Mouse (Mus musculus) liver, adult 2 months (tissue): Measurements from ENCODE around the gene Tedc2. TPM values are rescaled to one million over a fixed set of nuclear protein-coding genes. Genes with fewer than 3 reads are reported as not detected.
A peak's percentile ranks its signal among the peaks of the same experiment; 100 is the strongest.

ENCODE experiments used
- DNase-seq: peaks from one replicate; pipeline ENCODE4 v3.0.0-alpha.2; 2011; ENCODE audit warnings: low read depth, low spot score; ENCODE audit errors: extremely low read depth
- H3K27ac ChIP-seq: fragments of 200-500 bp; replicated peaks from 2 replicates; pipeline ENCODE4 v1.5.1; 2012; ENCODE audit warnings: low read depth, mild to moderate bottlenecking, control low read depth, inconsistent platforms, low read length; ENCODE audit not compliant: insufficient read depth
- H3K27me3 ChIP-seq: fragments of 200-500 bp; 2 replicates; pipeline ENCODE4 v1.6.1; 2012; ENCODE audit warnings: mild to moderate bottlenecking, moderate library complexity, low read length, inconsistent platforms; ENCODE audit not compliant: control insufficient read depth, insufficient read depth
- H3K36me3 ChIP-seq: fragments of 200-500 bp; 2 replicates; pipeline ENCODE4 v1.6.1; 2012; ENCODE audit warnings: low read length, inconsistent platforms; ENCODE audit not compliant: control insufficient read depth, insufficient read depth
- H3K4me1 ChIP-seq: fragments of 200-500 bp; 2 replicates; pipeline ENCODE4 v1.6.1; 2011; ENCODE audit warnings: low read length; ENCODE audit not compliant: control insufficient read depth, insufficient read depth
- H3K4me3 ChIP-seq: fragments of 200-500 bp; 2 replicates; pipeline ENCODE4 v1.5.1; 2011; ENCODE audit warnings: low read depth, mild to moderate bottlenecking, control low read depth, low read length, moderate library complexity; ENCODE audit not compliant: insufficient read depth
- H3K79me2 ChIP-seq: fragments of 200-500 bp; 2 replicates; pipeline ENCODE4 v1.6.1; 2012; ENCODE audit warnings: inconsistent platforms, mild to moderate bottlenecking, low read length, moderate library complexity; ENCODE audit not compliant: control insufficient read depth, insufficient read depth
- H3K9ac ChIP-seq: fragments of 200-500 bp; 2 replicates; pipeline ENCODE4 v1.6.1; 2012; ENCODE audit warnings: low read depth, mild to moderate bottlenecking, control low read depth, inconsistent platforms, low read length
- CTCF ChIP-seq: fragments of 200-500 bp; IDR thresholded peaks from 2 replicates; pipeline ENCODE4 v1.5.1; 2011; ENCODE audit warnings: low read depth, low read length, control low read depth
- POLR2A ChIP-seq: fragments of 200-500 bp; IDR thresholded peaks from 2 replicates; pipeline ENCODE4 v1.6.1; 2011; ENCODE audit warnings: low read length, control low read depth; ENCODE audit not compliant: insufficient read depth; ENCODE audit errors: extremely low read depth
- WGBS: fragments of 180-500 bp; shearing (Covaris S2); methylation state at CpG from one replicate; pipeline ENCODE4 v1.1.7; 2018; 5-methylcytosine and 5-hydroxymethylcytosine counted together
- polyA plus RNA-seq: library from polyadenylated mRNA; depleted of rRNA; stranded (reverse); fragments of >200 nt; gene quantifications from 2 replicates; pipeline ENCODE4 v1.2.3, GENCODE M21; 2012
- total RNA-seq: library from RNA; depleted of rRNA; stranded (reverse); fragments of >200 nt; gene quantifications from 2 replicates; pipeline ENCODE4 v1.2.3, GENCODE M21; 2014

Tedc2 gene
- total and polyA plus RNA-seq, 2 experiments: 53.2 to 61.4 TPM

GRCm38 (mm10) chr17:24207768-24208640 lies 12.6 kb downstream of the Tedc2 start:
- DNase-seq: no peak
- 86% methylated on average over 34 of the region's 34 CpGs for WGBS
- Histone ChIP-seq H3K27me3 (no peaks in the 10 kb centered on the region), H3K36me3 (no peaks in the 10 kb centered on the region), H3K4me1 (peaks cover 46% of the 10 kb centered on the region), H3K4me3 (peak overlapping the region; percentile 70; the same call in 1 of the 2 replicates), H3K9ac (peak overlapping the region; percentile 83), H3K79me2 (peaks cover 16% of the 10 kb centered on the region; the same call in 1 of the 2 replicates), H3K27ac (peak overlapping the region; percentile 90)
- no peak for TF ChIP-seq CTCF
- 0 out of 2 replicates have a peak, but pooled peaks have one; percentile 0 for TF ChIP-seq POLR2A

GRCm38 (mm10) chr17:24206451-24207351 lies 13.9 kb downstream of the Tedc2 start:
- Histone ChIP-seq H3K9ac (peak overlapping the region; percentile 54), H3K4me3 (peak overlapping the region; percentile 24; the same call in 1 of the 2 replicates), H3K36me3 (no peaks in the 10 kb centered on the region), H3K27ac (no peak overlapping the region), H3K4me1 (peaks cover 44% of the 10 kb centered on the region), H3K79me2 (peaks cover 19% of the 10 kb centered on the region; the same call in 1 of the 2 replicates), H3K27me3 (no peaks in the 10 kb centered on the region)
- no peak for DNase-seq
- 31% methylated on average over 61 of the region's 62 CpGs for WGBS
- TF ChIP-seq POLR2A (no peak), CTCF (no peak)

- no peak for TF ChIP-seq CTCF
- TF ChIP-seq POLR2A: 0 out of 2 replicates have a peak, but pooled peaks have one; percentile 4
- Histone ChIP-seq H3K79me2 (peaks cover 19% of the 10 kb centered on the region; the same call in 1 of the 2 replicates), H3K36me3 (no peaks in the 10 kb centered on the region), H3K27ac (peak overlapping the region; percentile 17), H3K9ac (peak overlapping the region; percentile 95), H3K27me3 (no peaks in the 10 kb centered on the region), H3K4me1 (peaks cover 39% of the 10 kb centered on the region), H3K4me3 (peak overlapping the region; percentile 82; the same call in 1 of the 2 replicates)
- no peak for DNase-seq
- 13% methylated on average over 15 of the region's 15 CpGs for WGBS
Observed at GRCm38 (mm10) chr17:24205908-24206361, 14.7 kb downstream of the Tedc2 start.

- Histone ChIP-seq H3K27me3 (no peaks in the 10 kb centered on the region), H3K4me3 (peak within 1 kb of the TSS; percentile 82), H3K9ac (peak within 1 kb of the TSS; percentile 95), H3K36me3 (no peaks in the 10 kb centered on the region), H3K27ac (peak within 1 kb of the TSS; percentile 72), H3K79me2 (peaks cover 19% of the 10 kb centered on the region; the same call in 1 of the 2 replicates), H3K4me1 (peaks cover 34% of the 10 kb centered on the region)
- under 1% methylated on average over 65 of the region's 65 CpGs for WGBS
- peak; percentile 69 for DNase-seq
- TF ChIP-seq CTCF (no peak), POLR2A (peak; percentile 51; the same call in 1 of the 2 replicates)
Observed at GRCm38 (mm10) chr17:24205284-24205888, 15.3 kb downstream of the Tedc2 start, which contains the start of gene Tbc1d24. TSS of gene Tbc1d24 (minus strand) at chr17:24205562.

- Histone ChIP-seq H3K27ac (peak overlapping the region; percentile 72), H3K27me3 (no peaks in the 10 kb centered on the region), H3K79me2 (peaks cover 22% of the 10 kb centered on the region; the same call in 1 of the 2 replicates), H3K4me1 (peaks cover 29% of the 10 kb centered on the region), H3K9ac (peak overlapping the region; percentile 95), H3K36me3 (no peaks in the 10 kb centered on the region), H3K4me3 (peak overlapping the region; percentile 82)
- TF ChIP-seq CTCF: no peak
- DNase-seq: peak; percentile 70
- 3% methylated on average over 7 of the region's 7 CpGs for WGBS
Observed at GRCm38 (mm10) chr17:24204846-24205245, 15.8 kb downstream of the Tedc2 start.
